Comparison of ENCODE assay signal across 8 mouse cellular contexts in the genomic region with DNA sequence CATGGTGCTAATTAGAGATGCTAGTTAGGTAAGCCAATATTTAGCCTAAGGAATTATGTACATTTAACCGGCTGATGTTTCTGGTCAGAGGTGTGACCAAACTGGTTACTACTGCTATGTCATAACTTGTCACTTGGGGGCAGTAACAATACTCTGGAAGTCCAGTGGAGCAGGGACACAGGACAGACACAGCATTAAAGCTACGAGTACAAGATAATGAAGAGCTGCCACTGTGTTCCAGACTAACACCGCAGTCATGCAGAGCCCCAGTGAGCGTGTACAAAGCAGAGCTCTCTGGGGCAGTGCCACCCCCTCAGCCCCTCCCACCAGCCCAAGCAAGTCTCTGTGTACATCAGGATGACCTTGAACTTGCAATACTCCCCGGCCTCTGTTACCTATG. TPM values are rescaled to one million over a fixed set of nuclear protein-coding genes. Genes with fewer than 3 reads are reported as not detected.
DNase-seq lines count a peak whose midpoint lies in the region; ATAC-seq and TF ChIP-seq lines count a peak whose summit lies in the region.

No protein-coding gene starts in this region.

- no peak for TF ChIP-seq POLR2A in cerebellum, adult 2 months (IDR thresholded peaks at IDR 0.05; ENCODE audit: borderline replicate concordance, insufficient read depth, low read length)

- ATAC-seq in midbrain, embryonic 14.5 days (ENCODE audit: low FRiP score, low TSS enrichment) = no peak; the same call in 1 of the 2 replicates

- H3K4me1 ChIP-seq in cerebellum, adult 2 months (ENCODE audit: control insufficient read depth, insufficient read depth, low read length) = no peaks in the 10 kb centered on the region
- H3K4me1 ChIP-seq in midbrain, embryonic 14.5 days (ENCODE audit: control insufficient read depth, insufficient read depth, low read length) = no peaks in the 10 kb centered on the region

- H3K4me2 ChIP-seq in midbrain, embryonic 14.5 days (ENCODE audit: low read length) = no peak overlapping the region

- 32% methylated on average over 5 of the region's 5 CpGs for WGBS in cerebellum, adult 2 months
- 35% methylated on average over 5 of the region's 5 CpGs for WGBS in midbrain, embryonic 14.5 days

- intact Hi-C loops in left cerebral cortex, postnatal 25 days (cut with DNase I) = no loop called here

- no peaks in the 10 kb centered on the region for H3K9me3 ChIP-seq in midbrain, embryonic 14.5 days (ENCODE audit: control insufficient read depth, low read length)

- TF ChIP-seq CTCF in cerebellum, adult 2 months (IDR thresholded peaks at IDR 0.05; ENCODE audit: borderline replicate concordance, insufficient read depth, low read depth, low read length) = peak; percentile 54; the same call in 1 of the 2 replicates

- no peak overlapping the region for H3K9ac ChIP-seq in midbrain, embryonic 14.5 days (replicated peaks; ENCODE audit: low read length)

- peak in 1 of 2 experiments; percentile 39 for DNase-seq in cerebellum, adult 2 months
- no peak for DNase-seq in cerebellum, adult 9-11 months
- peak; percentile 48 for DNase-seq in testis, postnatal 10 days (ENCODE audit: low spot score)
- DNase-seq in testis, postnatal 14 days (ENCODE audit: low spot score) = no peak
- peak; percentile 40 for DNase-seq in induced T-regulatory cell, adult 2 months (ENCODE audit: low read depth)
- peak; percentile 80 for DNase-seq in midbrain, embryonic 14.5 days
- DNase-seq in ovary, postnatal 36 days (ENCODE audit: low spot score) = no peak
- DNase-seq in left cerebral cortex, postnatal 25 days (ENCODE audit: low spot score in 2 of 2) = no peak

- H3K27me3 ChIP-seq in cerebellum, adult 2 months (ENCODE audit: control insufficient read depth, insufficient read depth, low read length) = no peaks in the 10 kb centered on the region
- no peaks in the 10 kb centered on the region for H3K27me3 ChIP-seq in midbrain, embryonic 14.5 days (ENCODE audit: control insufficient read depth, insufficient read depth, low read length)

- no peak overlapping the region for H3K4me3 ChIP-seq in cerebellum, adult 2 months (replicated peaks; ENCODE audit: insufficient read depth, low read depth, low read length)
- no peak overlapping the region for H3K4me3 ChIP-seq in midbrain, embryonic 14.5 days (replicated peaks; ENCODE audit: low read depth, low read length)

- no peak overlapping the region for H3K27ac ChIP-seq in cerebellum, adult 2 months (ENCODE audit: insufficient read depth, low read length)
- H3K27ac ChIP-seq in midbrain, embryonic 14.5 days (replicated peaks; ENCODE audit: low read depth, low read length) = no peak overlapping the region

- H3K36me3 ChIP-seq in midbrain, embryonic 14.5 days (ENCODE audit: control insufficient read depth, insufficient read depth, low read length) = 0 out of 2 replicates have a peak, but pooled peaks cover 4% of the 10 kb centered on the region

RNA-seq across cellular contexts. Expression of a gene that starts 10.3 kb away (rescaled TPM):
- polyA plus RNA-seq in cerebellum, adult 2 months (2012; rRNA removed) = 0.13 and 0.14 TPM in 2 replicates
- polyA plus RNA-seq in midbrain, embryonic 14.5 days (2014; fragmentation: Nextera tagmentation; extraction: Ambion mirVana) = 0.39 TPM in 1 of 2 replicates, not detected in the other
- total RNA-seq in left cerebral cortex, postnatal 25 days (2021) = under 1 TPM; 0.14 to 0.94 TPM

RNA-seq across cellular contexts. Expression of a gene that starts 48.4 kb away (rescaled TPM):
- polyA plus RNA-seq in cerebellum, adult 2 months (2012; rRNA removed) = not detected in 2 replicates
- polyA plus RNA-seq in midbrain, embryonic 14.5 days (2014; fragmentation: Nextera tagmentation; extraction: Ambion mirVana) = not detected in 2 replicates
- not detected for total RNA-seq in left cerebral cortex, postnatal 25 days (2021)

RNA-seq across cellular contexts. Expression of a gene that starts 56.4 kb away (rescaled TPM):
- polyA plus RNA-seq in cerebellum, adult 2 months (2012; rRNA removed) = 12.1 and 15.9 TPM in 2 replicates
- polyA plus RNA-seq in midbrain, embryonic 14.5 days (2014; fragmentation: Nextera tagmentation; extraction: Ambion mirVana) = 2.8 and 5.0 TPM in 2 replicates
- 10 to 100 TPM; 29.0 to 45.8 TPM for total RNA-seq in left cerebral cortex, postnatal 25 days (2021)

Comparison
In these comparisons a context has a peak if more than half of its experiments do, and no peak if none do; other contexts are left out.
1. DNase-seq: peak in testis, postnatal 10 days (single experiment), induced T-regulatory cell, adult 2 months (single experiment) and midbrain, embryonic 14.5 days (single experiment); none in cerebellum, adult 9-11 months (single experiment), testis, postnatal 14 days (single experiment), ovary, postnatal 36 days (single experiment) and left cerebral cortex, postnatal 25 days (0 of 2).